ENCODE assay signal across 10 mouse cellular contexts in the genomic region with DNA sequence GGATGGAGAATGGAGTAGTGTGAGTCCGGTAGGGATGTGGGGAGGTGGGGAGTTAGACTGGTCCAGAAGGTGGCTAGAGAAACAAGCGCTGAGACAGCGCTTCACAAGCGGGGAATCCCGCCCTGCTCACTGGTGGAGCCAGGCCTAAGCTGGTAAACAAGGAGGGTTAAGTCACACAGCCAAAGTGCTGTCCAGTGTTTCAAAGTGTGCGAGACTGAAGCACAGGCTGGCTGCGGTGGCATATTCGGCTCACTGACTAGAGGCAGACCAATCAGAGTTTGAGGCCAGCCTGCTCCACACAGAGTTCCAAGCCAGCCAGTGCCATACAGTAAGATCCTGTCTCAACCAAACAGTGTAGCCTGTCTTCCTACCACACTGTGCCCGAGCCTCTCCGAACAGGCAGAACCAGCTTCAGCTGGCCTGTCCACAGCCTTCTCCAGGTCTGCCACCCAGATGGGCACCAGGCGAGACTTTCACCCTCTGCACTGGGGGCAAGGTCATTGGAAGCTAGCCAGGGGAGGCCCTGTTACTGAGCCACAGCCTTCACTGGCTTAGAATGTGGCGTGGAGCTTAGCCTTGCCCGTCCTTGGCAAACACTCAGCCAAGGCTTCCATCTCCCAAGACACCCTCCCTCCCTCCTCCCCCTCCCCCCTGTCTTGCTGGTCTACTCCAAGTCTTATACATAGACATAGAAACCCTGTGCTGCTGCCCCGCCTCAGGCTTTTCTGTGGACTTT.
DNase-seq lines count a peak whose midpoint lies in the region; ATAC-seq and TF ChIP-seq lines count a peak whose summit lies in the region.
"Had no signal": no experiment of that assay in that cellular context is flagged by ENCODE, and none has a peak within 500 bp of the region (broad histone marks: within the 10 kb centered on the region; RNA-seq: fewer than 3 reads in every experiment).

No protein-coding gene starts in this region.

- H3K4me3 ChIP-seq in ES-E14 (ENCODE audit: insufficient read depth in 1 of 2, low read depth in 1 of 2, low read length in 2 of 2, poor library complexity in 1 of 2, severe bottlenecking in 1 of 2) = peak overlapping the region; percentile 47 to 65; a peak in 2 of 4 replicates
- H3K4me3 ChIP-seq in forebrain, embryonic 15.5 days = no peak overlapping the region
- H3K4me3 ChIP-seq in intestine, embryonic 16.5 days (ENCODE audit: low read length) = no peak overlapping the region
- no peak overlapping the region for H3K4me3 ChIP-seq in stomach, embryonic 15.5 days (replicated peaks)
- H3K4me3 ChIP-seq: erythroblast, embryonic 14.5 days had no signal

- no peaks in the 10 kb centered on the region for H3K27me3 ChIP-seq in forebrain, embryonic 15.5 days
- no peaks in the 10 kb centered on the region for H3K27me3 ChIP-seq in intestine, embryonic 16.5 days (replicated peaks; ENCODE audit: control insufficient read depth, insufficient read depth, low read length)
- H3K27me3 ChIP-seq in stomach, embryonic 15.5 days (replicated peaks) = no peaks in the 10 kb centered on the region

- in situ Hi-C loops in ES-E14 (cut with MboI; ENCODE audit: low sequenced_read_pairs in 2 of 2, unreplicated experiment in 2 of 2) = loop anchor here (10.0 kb wide), 3 partner anchors 87 to 357 kb away; a partner anchor contains a TSS

- H3K9me3 ChIP-seq in ES-E14 (ENCODE audit: control insufficient read depth, insufficient read depth, low read depth, low read length) = no peaks in the 10 kb centered on the region
- H3K9me3 ChIP-seq in forebrain, embryonic 15.5 days = no peaks in the 10 kb centered on the region
- H3K9me3 ChIP-seq in intestine, embryonic 16.5 days (ENCODE audit: control insufficient read depth, low read length) = no peaks in the 10 kb centered on the region
- no peaks in the 10 kb centered on the region for H3K9me3 ChIP-seq in stomach, embryonic 15.5 days
- H3K9me3 ChIP-seq: G1E had no signal

- 71% methylated on average over 14 of the region's 14 CpGs for WGBS in forebrain, embryonic 15.5 days
- 66% methylated on average over 14 of the region's 14 CpGs for WGBS in intestine, embryonic 16.5 days
- 70% methylated on average over 14 of the region's 14 CpGs for WGBS in stomach, embryonic 15.5 days

- peaks cover 19 to 47% of the 10 kb centered on the region in 2 experiments; a peak in 3 of 4 replicates for H3K4me1 ChIP-seq in ES-E14 (ENCODE audit: control insufficient read depth in 2 of 2, insufficient read depth in 2 of 2, low read length in 2 of 2, poor library complexity in 1 of 2)
- peaks cover 30% of the 10 kb centered on the region for H3K4me1 ChIP-seq in forebrain, embryonic 15.5 days
- H3K4me1 ChIP-seq in intestine, embryonic 16.5 days (ENCODE audit: control insufficient read depth, insufficient read depth, low read length) = peaks cover 40% of the 10 kb centered on the region
- peaks cover 37% of the 10 kb centered on the region for H3K4me1 ChIP-seq in stomach, embryonic 15.5 days

- no peaks in the 10 kb centered on the region for H3K36me3 ChIP-seq in ES-E14 (ENCODE audit: control insufficient read depth, insufficient read depth, low read length, poor library complexity, severe bottlenecking)
- H3K36me3 ChIP-seq in forebrain, embryonic 15.5 days = no peaks in the 10 kb centered on the region
- H3K36me3 ChIP-seq in intestine, embryonic 16.5 days (ENCODE audit: control insufficient read depth, insufficient read depth, low read length) = no peaks in the 10 kb centered on the region
- no peaks in the 10 kb centered on the region for H3K36me3 ChIP-seq in stomach, embryonic 15.5 days
- H3K36me3 ChIP-seq: G1E had no signal

- DNase-seq in heart, adult 18-20 months = peak; percentile 54 to 55
- no peak for DNase-seq in heart, adult 8-10 months (ENCODE audit: low spot score)
- DNase-seq in ES-E14 (ENCODE audit: low read depth, low spot score) = no peak
- DNase-seq in layer of hippocampus, adult 9-10 months (ENCODE audit: low spot score) = no peak
- DNase-seq in thymus, postnatal 36 days = no peak

- H3K27ac ChIP-seq in ES-E14 (ENCODE audit: insufficient read depth, low read depth, low read length, poor library complexity, severe bottlenecking) = peak overlapping the region; percentile 38; the same call in 1 of the 2 replicates
- H3K27ac ChIP-seq in forebrain, embryonic 15.5 days (replicated peaks) = 0 out of 2 replicates have a peak overlapping the region, but pooled peaks have one; percentile 5
- H3K27ac ChIP-seq in intestine, embryonic 16.5 days (ENCODE audit: low read length) = peak overlapping the region; percentile 88
- H3K27ac ChIP-seq in stomach, embryonic 15.5 days = peak overlapping the region; percentile 73

- H3K9ac ChIP-seq in ES-E14 (ENCODE audit: insufficient read depth, low read depth, low read length, poor library complexity, severe bottlenecking) = peak overlapping the region; percentile 22; the same call in 1 of the 2 replicates
- no peak overlapping the region for H3K9ac ChIP-seq in forebrain, embryonic 15.5 days (replicated peaks)
- peak overlapping the region; percentile 48 for H3K9ac ChIP-seq in intestine, embryonic 16.5 days (ENCODE audit: low read depth, low read length)
- no peak overlapping the region for H3K9ac ChIP-seq in stomach, embryonic 15.5 days

- no peak for ATAC-seq in forebrain, embryonic 15.5 days (replicated peaks)
- ATAC-seq in intestine, embryonic 16.5 days = peak; percentile 49
- 0 out of 2 replicates have a peak, but pooled peaks have one; percentile 7 for ATAC-seq in stomach, embryonic 15.5 days (ENCODE audit: insufficient read depth, low FRiP score, low read depth)

- no peak overlapping the region for H3K4me2 ChIP-seq in forebrain, embryonic 15.5 days (replicated peaks)
- H3K4me2 ChIP-seq in intestine, embryonic 16.5 days (ENCODE audit: low read depth, low read length) = no peak overlapping the region
- no peak overlapping the region for H3K4me2 ChIP-seq in stomach, embryonic 15.5 days

TF ChIP-seq in ES-E14, 5 proteins besides CTCF, POLR2A, EP300 and RAD21:
- TF ChIP-seq HCFC1 (IDR thresholded peaks at IDR 0.05; ENCODE audit: borderline replicate concordance, insufficient read depth, low read length) (no peak), MAFK (IDR thresholded peaks at IDR 0.05; ENCODE audit: insufficient read depth, low read depth, low read length) (no peak), ZC3H11A (IDR thresholded peaks at IDR 0.05; ENCODE audit: borderline replicate concordance, low read depth, low read length) (no peak), CHD2 (IDR thresholded peaks at IDR 0.05; ENCODE audit: low read depth, low read length) (no peak), ZNF384 (IDR thresholded peaks at IDR 0.05; ENCODE audit: low read depth, low read length) (no peak)
TF ChIP-seq in ES-E14: peak in this region for 0.

Comparison
In these comparisons a context has a peak if more than half of its experiments do, and no peak if none do; other contexts are left out.
1. DNase-seq: peak in heart, adult 18-20 months (2 of 2); none in heart, adult 8-10 months (single experiment), ES-E14 (single experiment), layer of hippocampus, adult 9-10 months (single experiment) and thymus, postnatal 36 days (0 of 2).
2. H3K27ac ChIP-seq: peak in every context shown above with its lines; median percentile 88 in intestine, embryonic 16.5 days; 73 in stomach, embryonic 15.5 days; 38 in ES-E14; 5 in forebrain, embryonic 15.5 days.
3. H3K4me3 ChIP-seq: peak in ES-E14 (2 of 2); none in forebrain, embryonic 15.5 days (single experiment), intestine, embryonic 16.5 days (single experiment) and stomach, embryonic 15.5 days (single experiment).
4. H3K9ac ChIP-seq: peak in ES-E14 (single experiment) and intestine, embryonic 16.5 days (single experiment); none in forebrain, embryonic 15.5 days (single experiment) and stomach, embryonic 15.5 days (single experiment).